Comparison of ENCODE assay signal across 17 mouse cellular contexts in the genomic region with DNA sequence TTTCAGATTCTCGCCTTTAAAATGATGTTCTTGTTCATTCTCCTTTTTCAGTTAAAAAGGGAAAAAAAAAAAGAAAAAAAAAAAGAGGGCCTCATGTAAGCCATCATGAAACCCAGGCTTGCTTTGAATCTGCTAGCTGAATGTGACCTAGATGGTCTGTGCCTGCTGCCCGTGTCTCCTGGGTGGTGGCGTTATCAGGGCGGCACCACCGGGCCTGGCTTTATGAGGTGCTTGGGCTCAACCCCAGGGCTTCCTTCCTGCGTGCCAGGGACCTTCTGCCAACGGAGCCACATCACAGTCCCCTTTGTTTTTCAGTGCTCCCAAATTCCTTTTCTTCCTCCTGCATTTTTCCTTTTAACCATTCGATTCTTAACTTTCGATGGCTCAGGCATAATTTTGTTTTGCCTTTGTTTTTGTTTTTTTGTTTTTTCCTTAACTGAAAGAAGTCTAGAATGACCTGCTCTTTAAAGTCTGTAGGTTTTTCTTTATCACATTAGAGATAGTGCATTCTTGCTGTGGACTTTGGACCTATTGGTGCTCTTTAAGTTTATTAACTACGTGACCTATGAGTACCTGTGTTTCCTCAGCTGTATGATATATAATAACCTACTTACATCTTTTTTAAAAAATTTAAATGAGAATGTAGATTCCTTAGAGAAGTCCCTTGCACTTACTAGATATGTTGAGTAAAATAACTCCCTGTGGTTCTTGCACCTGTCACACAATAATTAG. TPM values are rescaled to one million over a fixed set of nuclear protein-coding genes. Genes with fewer than 3 reads are reported as not detected.
DNase-seq lines count a peak whose midpoint lies in the region; ATAC-seq and TF ChIP-seq lines count a peak whose summit lies in the region.
"Had no signal": no experiment of that assay in that cellular context is flagged by ENCODE, and none has a peak within 500 bp of the region (broad histone marks: within the 10 kb centered on the region; RNA-seq: fewer than 3 reads in every experiment).

No protein-coding gene starts in this region.

- no peak for TF ChIP-seq CTCF in gastrocnemius, adult 2 months (IDR thresholded peaks at IDR 0.05)
- TF ChIP-seq CTCF in liver, embryonic 14.5 days (IDR thresholded peaks at IDR 0.05; ENCODE audit: low read depth) = no peak

- H3K9me3 ChIP-seq in liver, embryonic 14.5 days (ENCODE audit: control insufficient read depth, low read length) = no peaks in the 10 kb centered on the region
- H3K9me3 ChIP-seq in hindbrain, embryonic 16.5 days (ENCODE audit: control insufficient read depth, low read length) = no peaks in the 10 kb centered on the region
- no peaks in the 10 kb centered on the region for H3K9me3 ChIP-seq in forebrain, embryonic 14.5 days (replicated peaks; ENCODE audit: control insufficient read depth, low read length)
- H3K9me3 ChIP-seq: neural tube, embryonic 12.5 days had no signal

- WGBS in liver, embryonic 14.5 days (ENCODE audit: insufficient replicate concordance) = 37% methylated on average over 10 of the region's 10 CpGs
- 75% methylated on average over 10 of the region's 10 CpGs for WGBS in hindbrain, embryonic 16.5 days
- WGBS in forebrain, embryonic 14.5 days = 84% methylated on average over 10 of the region's 10 CpGs

- peak overlapping the region; percentile 10; the same call in 1 of the 2 replicates for H3K9ac ChIP-seq in liver, embryonic 14.5 days (replicated peaks)
- H3K9ac ChIP-seq in hindbrain, embryonic 16.5 days (ENCODE audit: low read depth, low read length) = no peak overlapping the region
- no peak overlapping the region for H3K9ac ChIP-seq in forebrain, embryonic 14.5 days (ENCODE audit: low read length)
- H3K9ac ChIP-seq: limb, embryonic 13.5 days; neural tube, embryonic 12.5 days had no signal

- H3K36me3 ChIP-seq in liver, embryonic 14.5 days (replicated peaks; ENCODE audit: control insufficient read depth, insufficient read depth, low read depth) = peaks cover 22% of the 10 kb centered on the region
- peaks cover 10% of the 10 kb centered on the region; the same call in 1 of the 2 replicates for H3K36me3 ChIP-seq in hindbrain, embryonic 16.5 days (ENCODE audit: control insufficient read depth, insufficient read depth, low read length)
- H3K36me3 ChIP-seq in forebrain, embryonic 14.5 days (ENCODE audit: control insufficient read depth, insufficient read depth, low read length) = 0 out of 2 replicates have a peak, but pooled peaks cover 4% of the 10 kb centered on the region

- no peaks in the 10 kb centered on the region for H3K27me3 ChIP-seq in liver, embryonic 14.5 days (ENCODE audit: control insufficient read depth, insufficient read depth, low read length)
- no peaks in the 10 kb centered on the region for H3K27me3 ChIP-seq in hindbrain, embryonic 16.5 days (replicated peaks; ENCODE audit: control insufficient read depth, insufficient read depth, low read length)
- H3K27me3 ChIP-seq in forebrain, embryonic 14.5 days (replicated peaks; ENCODE audit: control insufficient read depth, insufficient read depth, low read length) = no peaks in the 10 kb centered on the region
- H3K27me3 ChIP-seq: CH12.LX; limb, embryonic 13.5 days; neural tube, embryonic 12.5 days had no signal

- H3K4me3 ChIP-seq in gastrocnemius, adult 2 months = no peak overlapping the region
- H3K4me3 ChIP-seq in liver, embryonic 14.5 days (ENCODE audit: insufficient read depth in 1 of 2, low read depth in 2 of 2, low read length in 2 of 2) = no peak overlapping the region
- no peak overlapping the region for H3K4me3 ChIP-seq in hindbrain, embryonic 16.5 days (ENCODE audit: low read length)
- no peak overlapping the region for H3K4me3 ChIP-seq in forebrain, embryonic 14.5 days (ENCODE audit: low read depth, low read length)
- H3K4me3 ChIP-seq: limb, embryonic 13.5 days; neural tube, embryonic 12.5 days had no signal

- DNase-seq in gastrocnemius, adult 2 months = peak; percentile 36
- DNase-seq in gastrocnemius, adult 8-10 months (ENCODE audit: low spot score in 2 of 2) = no peak
- DNase-seq in liver, embryonic 14.5 days (ENCODE audit: low read depth in 3 of 3, low spot score in 3 of 3) = peak; percentile 64 to 71 (median 68)
- DNase-seq in spleen, postnatal 4 days (ENCODE audit: low spot score in 2 of 2) = peak; percentile 66 to 69
- no peak for DNase-seq in adrenal gland, postnatal 25 days
- no peak for DNase-seq in forebrain, embryonic 14.5 days (ENCODE audit: low spot score)
- DNase-seq: cerebellum, postnatal 14 days; gastrocnemius, postnatal 10 days; heart, postnatal 4 days; kidney, adult 9 months; lung, postnatal 14 days had no signal

- H3K4me2 ChIP-seq in liver, embryonic 14.5 days (ENCODE audit: low read depth) = peak overlapping the region; percentile 53
- H3K4me2 ChIP-seq in hindbrain, embryonic 16.5 days (ENCODE audit: low read length) = no peak overlapping the region
- H3K4me2 ChIP-seq in forebrain, embryonic 14.5 days (ENCODE audit: low read length) = no peak overlapping the region
- H3K4me2 ChIP-seq: heart, embryonic 11.5 days; limb, embryonic 13.5 days; neural tube, embryonic 12.5 days had no signal

- peaks cover 40 to 45% of the 10 kb centered on the region in 2 experiments for H3K4me1 ChIP-seq in liver, embryonic 14.5 days (replicated peaks; ENCODE audit: control insufficient read depth in 2 of 2, insufficient read depth in 2 of 2, low read length in 1 of 2)
- peaks cover 1% of the 10 kb centered on the region; the same call in 1 of the 2 replicates for H3K4me1 ChIP-seq in hindbrain, embryonic 16.5 days (ENCODE audit: control insufficient read depth, insufficient read depth, low read depth, low read length)
- H3K4me1 ChIP-seq in forebrain, embryonic 14.5 days (ENCODE audit: control insufficient read depth, insufficient read depth, low read length) = no peaks in the 10 kb centered on the region; the same call in 1 of the 2 replicates

- peak; percentile 96 for ATAC-seq in erythroblast, adult 5-6 weeks (replicated peaks; ENCODE audit: low FRiP score, poor library complexity, severe bottlenecking)
- ATAC-seq in liver, embryonic 14.5 days (ENCODE audit: insufficient read depth) = peak; percentile 90
- no peak for ATAC-seq in hindbrain, embryonic 16.5 days
- no peak for ATAC-seq in forebrain, embryonic 14.5 days

- peak overlapping the region; percentile 82 for H3K27ac ChIP-seq in gastrocnemius, adult 2 months
- peak overlapping the region; percentile 64 for H3K27ac ChIP-seq in liver, embryonic 14.5 days
- H3K27ac ChIP-seq in hindbrain, embryonic 16.5 days (ENCODE audit: low read depth, low read length) = no peak overlapping the region
- no peak overlapping the region for H3K27ac ChIP-seq in forebrain, embryonic 14.5 days (ENCODE audit: low read depth, low read length)
- H3K27ac ChIP-seq: limb, embryonic 13.5 days; neural tube, embryonic 12.5 days had no signal

- TF ChIP-seq EP300 in liver, embryonic 14.5 days (IDR thresholded peaks at IDR 0.05; ENCODE audit: low read depth) = peak; percentile 79

- intact Hi-C loops in gastrocnemius, adult 2 months (cut with DNase I) = no loop called here

RNA-seq across cellular contexts. Expression of gene Plpp1, which starts 7.5 kb away (rescaled TPM):
- 10 to 100 TPM; 35.6 to 49.4 TPM for total RNA-seq in gastrocnemius, adult 2 months (2021)
- total RNA-seq in gastrocnemius, adult 8-10 months (2022) = 10 to 100 TPM; 33.7 to 45.4 (median 40.9) TPM
- 89.2 and 96.3 TPM in 2 replicates for total RNA-seq in erythroblast, adult 5-6 weeks (2015; ENCODE audit: low replicate concordance)
- 68.1 and 85.5 TPM in 2 replicates for total RNA-seq in erythroblast, adult 5-6 weeks (2017; ENCODE audit: low replicate concordance)
- 16.5 TPM in 2 replicates for polyA plus RNA-seq in liver, embryonic 14.5 days (2012; rRNA removed)
- 32.7 and 34.0 TPM in 2 replicates for polyA plus RNA-seq in liver, embryonic 14.5 days (2014; fragmentation: Nextera tagmentation; extraction: Ambion mirVana)
- 225 and 226 TPM in 2 replicates for total RNA-seq in adrenal gland, postnatal 25 days (2021)
- polyA plus RNA-seq in hindbrain, embryonic 16.5 days (2015; fragmentation: Nextera tagmentation; extraction: Ambion mirVana) = 78.8 and 85.8 TPM in 2 replicates
- 39.5 and 41.2 TPM in 2 replicates for polyA plus RNA-seq in forebrain, embryonic 14.5 days (2014; fragmentation: Nextera tagmentation; extraction: Ambion mirVana)

Comparison
In these comparisons a context has a peak if more than half of its experiments do, and no peak if none do; other contexts are left out.
1. DNase-seq: peak in gastrocnemius, adult 2 months (single experiment), liver, embryonic 14.5 days (3 of 3) and spleen, postnatal 4 days (2 of 2); none in gastrocnemius, adult 8-10 months (0 of 2), adrenal gland, postnatal 25 days (single experiment) and forebrain, embryonic 14.5 days (single experiment).
2. H3K27ac ChIP-seq: peak in gastrocnemius, adult 2 months (single experiment) and liver, embryonic 14.5 days (single experiment); none in hindbrain, embryonic 16.5 days (single experiment) and forebrain, embryonic 14.5 days (single experiment).
3. ATAC-seq: peak in erythroblast, adult 5-6 weeks (single experiment) and liver, embryonic 14.5 days (single experiment); none in hindbrain, embryonic 16.5 days (single experiment) and forebrain, embryonic 14.5 days (single experiment).